Mouse (Mus musculus) stomach, embryonic 14.5 days (tissue): ENCODE data around the gene Cst6. TPM values are rescaled to one million over a fixed set of nuclear protein-coding genes. Genes with fewer than 3 reads are reported as not detected.
A peak's percentile ranks its signal among the peaks of the same experiment; 100 is the strongest.

Experiments used
- ATAC-seq: fragments of 200-750 bp; cut with Nextera tagmentation; 2 replicates; pipeline ENCODE4 v1.8.0; 2017; ENCODE audit warnings: low read depth, moderate TSS enrichment; ENCODE audit not compliant: insufficient number of reproducible peaks, insufficient read depth, low FRiP score
- H3K27ac ChIP-seq: fragments of 300-500 bp; sonication (generic); 2 replicates; pipeline ENCODE4 v1.5.1; 2014; ENCODE audit warnings: mild to moderate bottlenecking, low read length, moderate library complexity, mixed read lengths
- H3K27me3 ChIP-seq: fragments of 300-500 bp; sonication (generic); 2 replicates; pipeline ENCODE4 v1.6.1; 2014; ENCODE audit warnings: low read length, control low read depth, mixed read lengths; ENCODE audit not compliant: control insufficient read depth, insufficient read depth
- H3K36me3 ChIP-seq: fragments of 300-500 bp; sonication (generic); 2 replicates; pipeline ENCODE4 v1.6.1; 2014; ENCODE audit warnings: mild to moderate bottlenecking, control low read depth, low read length, moderate library complexity, mixed read lengths; ENCODE audit not compliant: control insufficient read depth, insufficient read depth
- H3K4me1 ChIP-seq: fragments of 300-500 bp; sonication (generic); 2 replicates; pipeline ENCODE4 v1.6.1; 2014; ENCODE audit warnings: low read length, control low read depth, mixed read lengths; ENCODE audit not compliant: control insufficient read depth, insufficient read depth
- H3K4me2 ChIP-seq: fragments of 300-500 bp; sonication (generic); replicated peaks from 2 replicates; pipeline ENCODE4 v1.6.1; 2014; ENCODE audit warnings: low read depth, low read length, control low read depth
- H3K4me3 ChIP-seq: fragments of 300-500 bp; sonication (generic); 2 replicates; pipeline ENCODE4 v1.5.1; 2014; ENCODE audit warnings: low read depth, low read length, control low read depth
- H3K9ac ChIP-seq: fragments of 300-500 bp; sonication (generic); replicated peaks from 2 replicates; pipeline ENCODE4 v1.6.1; 2014; ENCODE audit warnings: low read depth, mild to moderate bottlenecking, control low read depth, low read length, moderate library complexity, mixed read lengths
- H3K9me3 ChIP-seq: fragments of 300-500 bp; sonication (generic); 2 replicates; pipeline ENCODE4 v1.6.1; 2016; ENCODE audit warnings: low read depth, low read length, control low read depth; ENCODE audit not compliant: control insufficient read depth
- WGBS: fragments of 180-500 bp; shearing (Covaris S2); extraction: QIAGEN DNeasy Blood & Tissue Kit; methylation state at CpG from one replicate; pipeline ENCODE4 v1.1.7; 2014; 5-methylcytosine and 5-hydroxymethylcytosine counted together
- polyA plus RNA-seq: library from polyadenylated mRNA; unstranded; fragments of >200 nt; fragmentation: Nextera tagmentation; extraction: Ambion mirVana; gene quantifications from 2 replicates; pipeline ENCODE4 v1.2.1, GENCODE M21; 2014

Gene Cst6
- polyA plus RNA-seq, 1 experiment from 2014 or later: 1.5 TPM

- no peaks in the 10 kb centered on the region for H3K36me3 ChIP-seq
- no peaks in the 10 kb centered on the region for H3K27me3 ChIP-seq
- H3K4me2 ChIP-seq: no peak overlapping the region
- 82% methylated on average over 7 of the region's 7 CpGs for WGBS
- no peak overlapping the region for H3K4me3 ChIP-seq
- H3K27ac ChIP-seq: no peak overlapping the region
- H3K9ac ChIP-seq: no peak overlapping the region
- no peaks in the 10 kb centered on the region; the same call in 1 of the 2 replicates for H3K9me3 ChIP-seq
- 0 out of 2 replicates have a peak, but pooled peaks cover 3% of the 10 kb centered on the region for H3K4me1 ChIP-seq
- ATAC-seq: no peak
Observed at GRCm38 (mm10) chr19:5309025-5309424, 40.3 kb downstream of the Cst6 start.

- Histone ChIP-seq H3K27me3 (no peaks in the 10 kb centered on the region), H3K4me1 (0 out of 2 replicates have a peak, but pooled peaks cover 3% of the 10 kb centered on the region), H3K9ac (no peak overlapping the region), H3K4me2 (peak overlapping the region; percentile 37), H3K27ac (no peak overlapping the region), H3K36me3 (no peaks in the 10 kb centered on the region), H3K4me3 (peak overlapping the region; percentile 22), H3K9me3 (no peaks in the 10 kb centered on the region; the same call in 1 of the 2 replicates)
- ATAC-seq: 0 out of 2 replicates have a peak, but pooled peaks have one; percentile 40
- 42% methylated on average over 98 of the region's 98 CpGs for WGBS
Observed at GRCm38 (mm10) chr19:5306968-5307734, 42.2 kb downstream of the Cst6 start.

- Histone ChIP-seq H3K36me3 (no peaks in the 10 kb centered on the region), H3K4me1 (0 out of 2 replicates have a peak, but pooled peaks cover 3% of the 10 kb centered on the region), H3K9me3 (no peaks in the 10 kb centered on the region; the same call in 1 of the 2 replicates), H3K27ac (no peak overlapping the region), H3K27me3 (no peaks in the 10 kb centered on the region), H3K4me2 (no peak overlapping the region), H3K9ac (no peak overlapping the region), H3K4me3 (no peak overlapping the region)
- 88% methylated on average over 6 of the region's 6 CpGs for WGBS
- ATAC-seq: no peak
Observed at GRCm38 (mm10) chr19:5306279-5306678, 43.1 kb downstream of the Cst6 start.

- no peak overlapping the region for H3K4me3 ChIP-seq
- H3K27me3 ChIP-seq: no peaks in the 10 kb centered on the region
- H3K27ac ChIP-seq: no peak overlapping the region
- ATAC-seq: no peak
- no peak overlapping the region for H3K9ac ChIP-seq
- 20% methylated on average over 4 of the region's 4 CpGs for WGBS
- peaks cover 12% of the 10 kb centered on the region; the same call in 1 of the 2 replicates for H3K4me1 ChIP-seq
- no peak overlapping the region for H3K4me2 ChIP-seq
- H3K9me3 ChIP-seq: no peaks in the 10 kb centered on the region; the same call in 1 of the 2 replicates
- no peaks in the 10 kb centered on the region for H3K36me3 ChIP-seq
Observed at GRCm38 (mm10) chr19:5302455-5302854, 46.9 kb downstream of the Cst6 start.

- Histone ChIP-seq H3K4me2 (no peak overlapping the region), H3K27ac (no peak overlapping the region), H3K4me3 (no peak overlapping the region), H3K9me3 (no peaks in the 10 kb centered on the region), H3K36me3 (no peaks in the 10 kb centered on the region), H3K4me1 (peaks cover 15% of the 10 kb centered on the region; the same call in 1 of the 2 replicates), H3K27me3 (no peaks in the 10 kb centered on the region), H3K9ac (no peak overlapping the region)
- ATAC-seq: no peak
- WGBS: 80% methylated on average over 6 of the region's 6 CpGs
Observed at GRCm38 (mm10) chr19:5300588-5300987, 48.8 kb downstream of the Cst6 start.

- Histone ChIP-seq H3K36me3 (peaks cover 5% of the 10 kb centered on the region; the same call in 1 of the 2 replicates), H3K27ac (peak within 1 kb of the TSS; percentile 6; the same call in 1 of the 2 replicates), H3K4me1 (peaks cover 23% of the 10 kb centered on the region; the same call in 1 of the 2 replicates), H3K4me2 (peak within 1 kb of the TSS; percentile 56), H3K27me3 (no peaks in the 10 kb centered on the region), H3K4me3 (peak within 1 kb of the TSS; percentile 28), H3K9ac (peak within 1 kb of the TSS; percentile 23; the same call in 1 of the 2 replicates), H3K9me3 (no peaks in the 10 kb centered on the region)
- no peak for ATAC-seq
- WGBS: 5% methylated on average over 31 of the region's 32 CpGs
Observed at GRCm38 (mm10) chr19:5297903-5298800, 51.2 kb downstream of the Cst6 start, which contains the start of gene Gal3st3. Gene Gal3st3, plus strand, starts transcription at chr19:5298331.

GRCm38 (mm10) chr19:5296630-5297029, 52.7 kb downstream of the Cst6 start:
- Histone ChIP-seq H3K27me3 (no peaks in the 10 kb centered on the region), H3K36me3 (peaks cover 18% of the 10 kb centered on the region; the same call in 1 of the 2 replicates), H3K4me2 (no peak overlapping the region; the same call in 1 of the 2 replicates), H3K27ac (no peak overlapping the region), H3K4me3 (no peak overlapping the region), H3K9me3 (no peaks in the 10 kb centered on the region), H3K9ac (no peak overlapping the region), H3K4me1 (peaks cover 23% of the 10 kb centered on the region; the same call in 1 of the 2 replicates)
- WGBS: 20% methylated on average over 5 of the region's 5 CpGs
- ATAC-seq: no peak

GRCm38 (mm10) chr19:5295736-5296075, 53.7 kb downstream of the Cst6 start:
- Histone ChIP-seq H3K27me3 (no peaks in the 10 kb centered on the region), H3K36me3 (peaks cover 26% of the 10 kb centered on the region), H3K27ac (peak overlapping the region; percentile 91), H3K4me3 (peak overlapping the region; percentile 78), H3K4me1 (peaks cover 23% of the 10 kb centered on the region; the same call in 1 of the 2 replicates), H3K9me3 (no peaks in the 10 kb centered on the region), H3K4me2 (peak overlapping the region; percentile 71), H3K9ac (peak overlapping the region; percentile 52; the same call in 1 of the 2 replicates)
- WGBS: 5% methylated on average over 13 of the region's 13 CpGs
- ATAC-seq: peak; percentile 39; the same call in 1 of the 2 replicates
